Mouse (Mus musculus): Measurements from ENCODE around the gene Fam178b. TPM values are rescaled to one million over a fixed set of nuclear protein-coding genes. Genes with fewer than 3 reads are reported as not detected.

Fam178b gene
- polyA plus RNA-seq, 1 experiment from 2014 or later, result 1.1 TPM

DNA sequence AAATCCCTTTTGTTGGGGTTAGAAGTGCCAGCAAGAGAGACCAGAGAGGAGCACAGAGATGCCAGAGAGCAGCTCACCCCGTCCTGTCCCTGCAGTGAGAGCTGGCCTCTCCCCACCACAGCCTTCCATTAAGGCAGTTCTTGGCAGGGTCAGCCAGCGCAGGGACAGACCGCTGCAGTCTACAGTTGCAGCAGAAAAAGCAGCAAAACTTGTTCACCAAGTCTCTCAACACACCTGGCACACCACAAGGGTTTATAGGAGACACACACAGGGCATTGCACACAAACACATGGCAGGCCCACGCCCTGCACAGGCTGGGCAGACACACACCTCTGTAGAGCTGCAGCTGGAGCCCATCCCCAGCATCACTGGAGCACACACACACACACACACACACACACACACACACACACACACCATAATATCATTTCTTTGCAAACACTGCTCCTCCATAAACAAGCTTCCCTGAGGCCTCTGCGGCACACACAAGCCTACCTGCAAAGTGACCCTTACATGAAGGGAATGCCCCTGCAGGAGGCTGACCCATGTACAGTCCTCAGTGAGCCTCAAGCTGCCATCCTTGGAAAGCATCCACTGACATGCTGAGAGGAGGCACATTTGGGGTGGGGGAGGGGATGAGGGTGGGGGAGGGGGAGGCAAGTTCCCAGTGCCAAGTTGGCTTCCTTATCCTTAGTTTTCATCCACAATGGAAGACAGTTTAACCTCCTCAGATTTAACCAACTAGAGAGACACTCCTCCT is 108.6 kb downstream of the Fam178b start:
- H3K4me1 ChIP-seq (ENCODE audit: control insufficient read depth, insufficient read depth, low read length), result peaks cover 43% of the 10 kb centered on the region
- no peak overlapping the region for H3K4me3 ChIP-seq (ENCODE audit: low read depth, low read length)
- H3K9me3 ChIP-seq (ENCODE audit: control insufficient read depth, low read depth, low read length), result no peaks in the 10 kb centered on the region
- peak overlapping the region; percentile 67 for H3K27ac ChIP-seq (ENCODE audit: low read length)
- 67% methylated on average over 5 of the region's 5 CpGs for WGBS
- H3K9ac ChIP-seq (replicated peaks; ENCODE audit: low read depth, low read length), result no peak overlapping the region
- H3K4me2 ChIP-seq (replicated peaks; ENCODE audit: low read depth, low read length), result no peak overlapping the region
- ATAC-seq (ENCODE audit: insufficient number of reproducible peaks, insufficient read depth, low FRiP score, low read depth), result peak; percentile 43; the same call in 1 of the 2 replicates
- no peaks in the 10 kb centered on the region for H3K27me3 ChIP-seq (ENCODE audit: control insufficient read depth, insufficient read depth, low read length)
- no peaks in the 10 kb centered on the region for H3K36me3 ChIP-seq (ENCODE audit: control insufficient read depth, insufficient read depth, low read length)

DNA sequence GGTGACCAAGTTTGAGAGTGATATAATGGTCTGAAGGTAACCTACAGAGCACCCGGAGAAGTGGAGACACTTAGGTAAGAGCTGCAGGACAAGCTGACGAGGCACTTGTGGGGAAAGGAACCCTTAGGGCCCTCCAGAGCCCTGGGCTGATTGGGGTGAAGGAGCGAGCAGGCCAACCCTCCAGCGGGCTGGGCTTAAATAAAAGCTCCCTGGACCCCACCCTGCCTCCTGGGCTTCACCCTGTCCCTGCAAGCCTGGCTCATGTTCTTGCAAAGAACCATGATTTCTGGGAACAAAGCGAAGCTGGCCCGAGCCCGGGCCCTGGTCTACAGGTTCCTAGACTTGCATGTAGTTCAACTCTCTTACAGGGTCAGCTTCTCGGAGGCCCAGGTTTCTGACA is 109.5 kb downstream of the Fam178b start:
- peak overlapping the region; percentile 67 for H3K27ac ChIP-seq (ENCODE audit: low read length)

DNA sequence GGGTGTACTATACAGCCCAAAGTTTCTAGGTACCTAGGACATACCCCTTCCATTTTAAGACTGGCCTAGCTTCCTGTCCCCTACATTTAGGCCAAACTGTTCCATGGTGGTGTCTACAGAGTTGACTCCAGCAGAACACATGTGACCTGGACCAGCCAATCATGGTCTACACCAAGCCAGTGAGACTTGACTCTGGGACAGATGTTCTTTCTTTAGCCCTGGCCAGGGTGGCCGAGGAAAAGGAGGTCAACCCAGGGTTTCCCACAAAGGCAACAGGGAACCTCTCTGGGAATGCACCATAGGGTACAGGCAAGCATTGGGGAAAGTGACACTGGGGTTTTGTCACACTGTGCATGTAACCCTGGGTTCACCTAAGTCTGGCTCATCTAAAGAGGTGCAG is 110.3 kb downstream of the Fam178b start:
- no peak overlapping the region for H3K4me2 ChIP-seq (replicated peaks; ENCODE audit: low read depth, low read length)
- no peak overlapping the region for H3K27ac ChIP-seq (ENCODE audit: low read length)
- 76% methylated on average over 1 of the region's 1 CpGs for WGBS
- ATAC-seq (ENCODE audit: insufficient number of reproducible peaks, insufficient read depth, low FRiP score, low read depth), result no peak
- H3K9ac ChIP-seq (replicated peaks; ENCODE audit: low read depth, low read length), result no peak overlapping the region
- H3K4me1 ChIP-seq (ENCODE audit: control insufficient read depth, insufficient read depth, low read length), result peaks cover 52% of the 10 kb centered on the region
- no peaks in the 10 kb centered on the region for H3K36me3 ChIP-seq (ENCODE audit: control insufficient read depth, insufficient read depth, low read length)
- H3K4me3 ChIP-seq (ENCODE audit: low read depth, low read length), result no peak overlapping the region
- no peaks in the 10 kb centered on the region for H3K27me3 ChIP-seq (ENCODE audit: control insufficient read depth, insufficient read depth, low read length)
- H3K9me3 ChIP-seq (ENCODE audit: control insufficient read depth, low read depth, low read length), result no peaks in the 10 kb centered on the region

More for the DNA sequence above, 109.5 kb downstream of the Fam178b start:
- Histone ChIP-seq H3K4me1 (ENCODE audit: control insufficient read depth, insufficient read depth, low read length) (peaks cover 44% of the 10 kb centered on the region), H3K9me3 (ENCODE audit: control insufficient read depth, low read depth, low read length) (no peaks in the 10 kb centered on the region), H3K4me2 (replicated peaks; ENCODE audit: low read depth, low read length) (no peak overlapping the region), H3K36me3 (ENCODE audit: control insufficient read depth, insufficient read depth, low read length) (no peaks in the 10 kb centered on the region), H3K9ac (replicated peaks; ENCODE audit: low read depth, low read length) (no peak overlapping the region), H3K4me3 (ENCODE audit: low read depth, low read length) (no peak overlapping the region), H3K27me3 (ENCODE audit: control insufficient read depth, insufficient read depth, low read length) (no peaks in the 10 kb centered on the region)
- 64% methylated on average over 8 of the region's 8 CpGs for WGBS
- no peak for ATAC-seq (ENCODE audit: insufficient number of reproducible peaks, insufficient read depth, low FRiP score, low read depth)

DNA sequence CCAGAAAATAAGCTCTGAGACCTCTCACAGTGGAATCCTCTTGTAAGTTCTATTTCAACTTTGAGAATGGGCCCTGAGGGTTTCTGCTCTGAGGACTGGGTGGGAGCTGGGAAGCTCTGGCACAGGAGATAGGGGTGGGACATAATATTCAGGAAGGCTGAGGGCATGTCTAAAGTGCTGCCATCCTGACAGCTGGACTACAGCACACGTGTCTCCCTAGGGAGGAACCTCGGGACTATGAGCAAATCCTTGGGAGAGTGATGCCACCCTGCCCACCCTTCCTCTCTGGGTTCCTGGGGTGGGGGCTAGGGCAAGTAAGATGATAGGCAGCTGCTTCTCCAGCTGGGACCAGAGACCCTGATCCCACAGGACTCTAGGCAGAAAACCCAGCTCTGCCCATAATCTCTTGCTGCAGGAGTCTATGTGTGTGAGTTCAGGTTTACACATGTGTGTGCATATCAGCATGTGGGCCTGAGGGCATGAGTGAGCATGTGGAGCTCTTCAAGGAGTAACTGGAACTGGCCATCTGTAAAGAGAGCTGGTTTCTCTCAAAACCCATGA is 110.8 kb downstream of the Fam178b start:
- 0 out of 2 replicates have a peak overlapping the region, but pooled peaks have one; percentile 27 for H3K27ac ChIP-seq (ENCODE audit: low read length)
- H3K9ac ChIP-seq (replicated peaks; ENCODE audit: low read depth, low read length), result no peak overlapping the region
- H3K4me3 ChIP-seq (ENCODE audit: low read depth, low read length), result no peak overlapping the region
- 61% methylated on average over 2 of the region's 2 CpGs for WGBS
- H3K4me1 ChIP-seq (ENCODE audit: control insufficient read depth, insufficient read depth, low read length), result peaks cover 52% of the 10 kb centered on the region
- H3K27me3 ChIP-seq (ENCODE audit: control insufficient read depth, insufficient read depth, low read length), result no peaks in the 10 kb centered on the region
- H3K4me2 ChIP-seq (replicated peaks; ENCODE audit: low read depth, low read length), result no peak overlapping the region
- H3K9me3 ChIP-seq (ENCODE audit: control insufficient read depth, low read depth, low read length), result no peaks in the 10 kb centered on the region
- no peak for ATAC-seq (ENCODE audit: insufficient number of reproducible peaks, insufficient read depth, low FRiP score, low read depth)
- H3K36me3 ChIP-seq (ENCODE audit: control insufficient read depth, insufficient read depth, low read length), result no peaks in the 10 kb centered on the region

DNA sequence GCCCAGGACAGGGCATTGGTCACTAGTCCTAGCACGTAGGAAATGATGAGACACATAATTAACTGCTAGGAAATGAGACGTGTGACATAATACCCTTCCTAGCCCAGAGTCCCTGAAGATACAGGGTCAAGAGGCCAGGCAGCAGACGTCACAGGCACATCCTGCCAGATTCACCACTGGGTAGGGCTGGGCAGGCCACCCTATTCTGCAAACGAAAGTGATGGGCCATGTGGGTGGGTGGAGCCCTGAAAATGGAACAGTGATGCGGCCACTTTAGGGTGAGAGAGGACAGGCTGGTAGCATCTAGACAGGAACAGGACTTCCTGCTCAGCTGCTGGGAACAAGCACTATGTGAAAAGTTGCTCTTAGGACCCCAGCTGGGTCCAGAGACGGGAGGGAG is 111.4 kb downstream of the Fam178b start:
- WGBS, result 47% methylated on average over 6 of the region's 6 CpGs
- H3K27me3 ChIP-seq (ENCODE audit: control insufficient read depth, insufficient read depth, low read length), result no peaks in the 10 kb centered on the region
- H3K36me3 ChIP-seq (ENCODE audit: control insufficient read depth, insufficient read depth, low read length), result no peaks in the 10 kb centered on the region
- H3K27ac ChIP-seq (ENCODE audit: low read length), result 0 out of 2 replicates have a peak overlapping the region, but pooled peaks have one; percentile 27
- peaks cover 50% of the 10 kb centered on the region for H3K4me1 ChIP-seq (ENCODE audit: control insufficient read depth, insufficient read depth, low read length)
- H3K4me2 ChIP-seq (replicated peaks; ENCODE audit: low read depth, low read length), result no peak overlapping the region
- H3K9ac ChIP-seq (replicated peaks; ENCODE audit: low read depth, low read length), result no peak overlapping the region
- H3K4me3 ChIP-seq (ENCODE audit: low read depth, low read length), result no peak overlapping the region
- no peaks in the 10 kb centered on the region for H3K9me3 ChIP-seq (ENCODE audit: control insufficient read depth, low read depth, low read length)
- ATAC-seq (ENCODE audit: insufficient number of reproducible peaks, insufficient read depth, low FRiP score, low read depth), result no peak

DNA sequence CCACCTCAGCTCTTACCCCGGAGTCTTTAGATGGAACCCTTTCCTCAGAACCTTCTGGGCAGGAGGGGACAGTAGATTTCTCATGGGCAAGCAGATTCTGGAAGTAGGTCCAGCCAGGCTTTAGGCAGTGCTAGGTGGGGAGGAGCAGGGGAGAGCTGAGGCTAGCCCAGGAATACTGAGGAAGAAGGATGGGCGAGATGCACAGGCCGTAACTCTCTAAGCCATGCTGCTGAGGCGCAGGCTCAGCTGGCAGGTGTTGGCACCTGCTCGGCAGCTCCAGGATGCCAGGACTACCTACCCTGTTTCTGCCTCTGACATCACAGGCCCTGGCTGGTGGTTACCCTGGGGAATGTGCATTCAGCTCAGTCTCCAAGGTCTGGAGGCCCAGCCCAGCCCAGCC is 112.7 kb downstream of the Fam178b start:
- Histone ChIP-seq H3K4me2 (replicated peaks; ENCODE audit: low read depth, low read length) (no peak overlapping the region), H3K27ac (ENCODE audit: low read length) (peak overlapping the region; percentile 29; the same call in 1 of the 2 replicates), H3K9me3 (ENCODE audit: control insufficient read depth, low read depth, low read length) (no peaks in the 10 kb centered on the region), H3K36me3 (ENCODE audit: control insufficient read depth, insufficient read depth, low read length) (no peaks in the 10 kb centered on the region), H3K4me3 (ENCODE audit: low read depth, low read length) (no peak overlapping the region), H3K27me3 (ENCODE audit: control insufficient read depth, insufficient read depth, low read length) (no peaks in the 10 kb centered on the region), H3K9ac (replicated peaks; ENCODE audit: low read depth, low read length) (no peak overlapping the region), H3K4me1 (ENCODE audit: control insufficient read depth, insufficient read depth, low read length) (peaks cover 39% of the 10 kb centered on the region)
- 92% methylated on average over 5 of the region's 5 CpGs for WGBS
- no peak for ATAC-seq (ENCODE audit: insufficient number of reproducible peaks, insufficient read depth, low FRiP score, low read depth)

DNA sequence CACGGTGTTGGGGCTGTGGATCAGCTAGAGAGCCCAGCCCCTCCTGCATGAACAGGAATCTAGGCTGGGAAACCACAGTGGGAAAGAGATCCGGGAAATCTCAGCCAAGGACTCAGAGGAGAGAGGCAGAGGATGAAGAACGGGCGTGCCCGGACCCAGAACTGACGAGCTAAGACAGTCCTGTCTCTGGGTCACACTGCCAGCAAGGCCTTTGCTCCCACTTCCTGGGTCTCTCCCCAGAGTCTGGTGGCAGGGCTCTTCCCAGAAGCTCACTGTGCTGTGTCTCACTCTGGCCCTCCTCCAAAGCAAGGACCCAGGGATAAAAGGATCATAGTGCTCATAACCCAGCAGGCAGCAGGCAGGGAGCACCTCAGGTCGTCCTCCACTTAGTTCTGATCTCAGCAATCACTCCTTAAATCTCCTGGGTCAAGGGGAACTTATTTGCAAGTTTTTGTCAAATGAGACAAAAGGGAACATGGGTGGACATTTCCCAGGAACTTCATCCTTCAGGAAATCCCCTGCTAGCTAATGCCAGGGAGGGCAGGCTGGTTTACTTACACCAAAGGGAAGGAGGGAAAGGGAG is 113.2 kb downstream of the Fam178b start:
- Histone ChIP-seq H3K36me3 (ENCODE audit: control insufficient read depth, insufficient read depth, low read length) (no peaks in the 10 kb centered on the region), H3K4me2 (replicated peaks; ENCODE audit: low read depth, low read length) (no peak overlapping the region), H3K27ac (ENCODE audit: low read length) (peak overlapping the region; percentile 29; the same call in 1 of the 2 replicates), H3K9ac (replicated peaks; ENCODE audit: low read depth, low read length) (no peak overlapping the region), H3K4me1 (ENCODE audit: control insufficient read depth, insufficient read depth, low read length) (peaks cover 38% of the 10 kb centered on the region), H3K9me3 (ENCODE audit: control insufficient read depth, low read depth, low read length) (no peaks in the 10 kb centered on the region), H3K27me3 (ENCODE audit: control insufficient read depth, insufficient read depth, low read length) (no peaks in the 10 kb centered on the region), H3K4me3 (ENCODE audit: low read depth, low read length) (no peak overlapping the region)
- ATAC-seq (ENCODE audit: insufficient number of reproducible peaks, insufficient read depth, low FRiP score, low read depth), result no peak
- 53% methylated on average over 7 of the region's 7 CpGs for WGBS

DNA sequence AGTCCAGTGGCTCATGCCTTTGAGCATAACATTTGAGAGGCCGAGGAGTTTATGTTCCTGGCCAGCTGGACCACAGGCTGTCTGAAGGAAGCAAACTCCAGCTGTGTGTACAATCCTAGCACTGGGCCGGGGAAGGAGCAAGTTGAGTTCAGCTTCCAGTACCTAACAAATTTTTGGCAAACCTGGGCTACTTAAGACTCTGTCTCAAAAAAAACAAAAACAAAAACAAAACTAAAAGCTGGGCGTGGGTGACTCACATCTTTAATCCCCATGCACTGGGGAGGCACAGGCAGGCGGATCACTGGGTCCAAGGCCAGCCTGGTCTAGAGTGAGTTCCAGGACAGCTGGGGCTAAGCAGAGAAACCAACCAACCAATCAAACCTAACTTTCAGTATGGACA is 114.2 kb downstream of the Fam178b start:
- no peak overlapping the region for H3K9ac ChIP-seq (replicated peaks; ENCODE audit: low read depth, low read length)
- H3K9me3 ChIP-seq (ENCODE audit: control insufficient read depth, low read depth, low read length), result no peaks in the 10 kb centered on the region
- 71% methylated on average over 4 of the region's 4 CpGs for WGBS
- H3K36me3 ChIP-seq (ENCODE audit: control insufficient read depth, insufficient read depth, low read length), result no peaks in the 10 kb centered on the region
- no peak overlapping the region for H3K4me3 ChIP-seq (ENCODE audit: low read depth, low read length)
- no peak overlapping the region for H3K4me2 ChIP-seq (replicated peaks; ENCODE audit: low read depth, low read length)
- ATAC-seq (ENCODE audit: insufficient number of reproducible peaks, insufficient read depth, low FRiP score, low read depth), result peak; percentile 24; the same call in 1 of the 2 replicates
- no peaks in the 10 kb centered on the region for H3K27me3 ChIP-seq (ENCODE audit: control insufficient read depth, insufficient read depth, low read length)
- peaks cover 28% of the 10 kb centered on the region for H3K4me1 ChIP-seq (ENCODE audit: control insufficient read depth, insufficient read depth, low read length)
- peak overlapping the region; percentile 67 for H3K27ac ChIP-seq (ENCODE audit: low read length)
